Mouse (Mus musculus): ENCODE measurements around the gene Tradd.

- no peak for TF ChIP-seq CTCF (IDR thresholded peaks at IDR 0.05)
- no peak for TF ChIP-seq EP300 (IDR thresholded peaks at IDR 0.05)
Observed at GRCm38 (mm10) chr8:105233126-105233935, 31.1 kb downstream of the Tradd start.

All from lung, postnatal 0 days (tissue).